Mouse (Mus musculus) forebrain, embryonic 11.5 days (tissue): ENCODE results near the gene Ech1. TPM values are rescaled to one million over a fixed set of nuclear protein-coding genes. Genes with fewer than 3 reads are reported as not detected.

Experiments
- ATAC-seq: fragments of 200-750 bp; cut with Nextera tagmentation; replicated peaks from 2 replicates; pipeline ENCODE4 v1.8.0; 2017; ENCODE audit warnings: moderate TSS enrichment; ENCODE audit not compliant: low FRiP score
- DNase-seq: peaks from one replicate; pipeline ENCODE4 v3.0.0-alpha.2; 2017; ENCODE audit warnings: low spot score
- H3K27ac ChIP-seq: fragments of 300-500 bp; sonication (generic); 2 replicates; pipeline ENCODE4 v1.5.1; 2014; ENCODE audit warnings: low read depth, low read length
- H3K27me3 ChIP-seq: fragments of 300-500 bp; sonication (generic); 2 replicates; pipeline ENCODE4 v1.6.1; 2014; ENCODE audit warnings: mild to moderate bottlenecking, low read length, mixed read lengths; ENCODE audit not compliant: control insufficient read depth, insufficient read depth
- H3K36me3 ChIP-seq: fragments of 300-500 bp; sonication (generic); 2 replicates; pipeline ENCODE4 v1.6.1; 2014; ENCODE audit warnings: mild to moderate bottlenecking, low read length, moderate library complexity, mixed read lengths; ENCODE audit not compliant: control insufficient read depth, insufficient read depth
- H3K4me1 ChIP-seq: fragments of 300-500 bp; sonication (generic); replicated peaks from 2 replicates; pipeline ENCODE4 v1.6.1; 2014; ENCODE audit warnings: low read length, mixed read lengths; ENCODE audit not compliant: control insufficient read depth, insufficient read depth
- H3K4me2 ChIP-seq: fragments of 300-500 bp; sonication (generic); 2 replicates; pipeline ENCODE4 v1.6.1; 2014; ENCODE audit warnings: low read depth, mild to moderate bottlenecking, low read length, moderate library complexity, mixed read lengths; ENCODE audit not compliant: severe bottlenecking
- H3K4me3 ChIP-seq: fragments of 300-500 bp; sonication (generic); 2 replicates; pipeline ENCODE4 v1.5.1; 2014; ENCODE audit warnings: low read depth, low read length
- H3K9ac ChIP-seq: fragments of 300-500 bp; sonication (generic); 2 replicates; pipeline ENCODE4 v1.6.1; 2014; ENCODE audit warnings: low read length
- H3K9me3 ChIP-seq: fragments of 300-500 bp; sonication (generic); 2 replicates; pipeline ENCODE4 v1.6.1; 2016; ENCODE audit warnings: low read length, mixed read lengths; ENCODE audit not compliant: control insufficient read depth
- WGBS: fragments of 180-500 bp; shearing (Covaris S2); extraction: QIAGEN DNeasy Blood & Tissue Kit; methylation state at CpG from one replicate; pipeline ENCODE4 v1.1.7; 2014; 5-methylcytosine and 5-hydroxymethylcytosine counted together
- polyA plus RNA-seq: library from polyadenylated mRNA; unstranded; fragments of >200 nt; fragmentation: Nextera tagmentation; extraction: Ambion mirVana; gene quantifications from 2 replicates; pipeline ENCODE4 v1.2.1, GENCODE M21; 2014

Gene Ech1
- polyA plus RNA-seq, 1 experiment from 2014 or later, result 74.0 TPM

DNA sequence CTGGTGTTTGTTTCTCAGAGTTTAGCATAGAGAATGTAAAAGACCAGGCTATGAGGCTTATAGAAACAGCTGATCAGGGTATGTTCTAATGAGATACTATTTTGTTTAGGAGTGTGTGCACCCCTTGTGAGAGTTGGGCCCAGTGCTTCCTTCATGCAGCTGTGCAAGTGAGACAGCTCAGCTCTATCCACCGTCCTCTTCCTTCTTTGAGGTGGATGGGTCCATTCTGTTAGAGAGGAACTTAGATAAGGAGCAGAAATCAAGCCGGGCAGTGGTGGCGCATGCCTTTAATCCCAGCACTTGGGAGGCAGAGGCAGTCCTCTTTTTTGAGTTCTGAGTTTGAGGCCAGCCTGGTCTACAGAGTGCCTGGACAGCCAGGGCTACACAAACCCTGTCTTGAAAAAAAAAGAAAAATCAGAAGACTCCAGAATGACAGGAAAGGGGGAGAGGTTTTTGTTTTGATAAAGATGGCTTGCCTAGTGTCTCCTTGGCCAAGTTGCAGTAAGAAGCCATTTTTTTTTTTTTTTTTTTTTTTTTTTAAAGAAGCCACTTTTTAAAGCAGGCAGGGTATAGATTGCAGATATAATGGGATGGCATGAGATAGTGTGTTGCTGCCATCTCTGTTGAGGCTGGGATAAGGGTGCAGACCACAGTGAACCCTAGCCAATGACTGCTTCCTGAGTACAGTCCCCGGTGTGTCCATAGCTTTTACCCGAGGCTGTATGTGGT lies 10.5 kb upstream of the Ech1 start:
- 89% methylated on average over 5 of the region's 5 CpGs for WGBS
- Histone ChIP-seq H3K9me3 (no peaks in the 10 kb centered on the region), H3K27ac (no peak overlapping the region), H3K27me3 (no peaks in the 10 kb centered on the region), H3K9ac (no peak overlapping the region), H3K4me3 (no peak overlapping the region), H3K36me3 (peaks cover 52% of the 10 kb centered on the region), H3K4me2 (no peak overlapping the region), H3K4me1 (peaks cover 26% of the 10 kb centered on the region)
- ATAC-seq, result no peak
- DNase-seq, result no peak

DNA sequence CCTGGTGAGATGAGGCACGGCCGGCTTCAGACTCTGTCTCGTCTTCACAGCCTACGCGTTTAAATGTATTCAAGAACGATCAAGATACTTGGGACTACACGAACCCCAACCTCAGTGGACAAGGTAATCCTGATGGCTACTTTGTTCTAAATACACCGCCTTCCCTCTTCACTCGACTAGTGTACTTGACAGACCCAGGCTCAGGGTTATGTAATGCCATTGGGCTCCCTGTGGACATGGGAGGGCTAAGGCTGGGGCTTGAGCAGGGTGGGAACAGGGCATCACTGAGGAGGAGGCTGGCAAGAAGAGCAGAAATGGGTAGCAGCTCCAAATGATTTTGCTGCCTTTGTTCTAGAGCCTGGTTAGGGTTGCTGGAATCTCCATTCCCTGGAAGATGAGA lies 9.8 kb upstream of the Ech1 start:
- Histone ChIP-seq H3K27ac (no peak overlapping the region), H3K9ac (no peak overlapping the region)
- no peak for ATAC-seq

DNA sequence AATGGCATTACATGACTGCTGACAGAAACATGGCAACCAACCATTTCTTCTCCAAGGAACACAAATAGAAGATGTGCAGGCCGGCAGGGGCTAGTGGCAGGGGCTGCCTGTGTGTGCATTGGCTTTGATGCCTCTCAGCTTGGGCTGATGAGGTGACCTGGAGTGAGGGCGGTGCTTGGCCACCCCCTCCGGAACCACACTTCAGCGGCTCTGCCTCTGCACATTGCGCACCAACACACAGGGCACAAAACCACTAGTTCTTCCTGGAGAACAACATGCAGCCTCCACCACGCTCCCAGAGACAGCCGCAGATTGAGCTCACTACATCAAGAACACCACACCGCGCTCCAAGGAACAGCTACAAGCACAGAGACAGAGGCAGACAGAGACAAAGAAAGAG lies 8.8 kb upstream of the Ech1 start:
- Histone ChIP-seq H3K9ac (no peak overlapping the region), H3K4me3 (no peak overlapping the region), H3K27ac (no peak overlapping the region), H3K27me3 (no peaks in the 10 kb centered on the region), H3K4me1 (peaks cover 32% of the 10 kb centered on the region), H3K9me3 (no peaks in the 10 kb centered on the region), H3K36me3 (peaks cover 66% of the 10 kb centered on the region), H3K4me2 (no peak overlapping the region)
- 87% methylated on average over 9 of the region's 9 CpGs for WGBS
- DNase-seq, result no peak
- no peak for ATAC-seq

More for the DNA sequence above, 9.8 kb upstream of the Ech1 start:
- peaks cover 56% of the 10 kb centered on the region for H3K36me3 ChIP-seq
- H3K9me3 ChIP-seq, result no peaks in the 10 kb centered on the region
- no peaks in the 10 kb centered on the region for H3K27me3 ChIP-seq
- 93% methylated on average over 9 of the region's 9 CpGs for WGBS
- DNase-seq, result no peak
- no peak overlapping the region for H3K4me2 ChIP-seq
- no peak overlapping the region for H3K4me3 ChIP-seq
- peaks cover 30% of the 10 kb centered on the region for H3K4me1 ChIP-seq

DNA sequence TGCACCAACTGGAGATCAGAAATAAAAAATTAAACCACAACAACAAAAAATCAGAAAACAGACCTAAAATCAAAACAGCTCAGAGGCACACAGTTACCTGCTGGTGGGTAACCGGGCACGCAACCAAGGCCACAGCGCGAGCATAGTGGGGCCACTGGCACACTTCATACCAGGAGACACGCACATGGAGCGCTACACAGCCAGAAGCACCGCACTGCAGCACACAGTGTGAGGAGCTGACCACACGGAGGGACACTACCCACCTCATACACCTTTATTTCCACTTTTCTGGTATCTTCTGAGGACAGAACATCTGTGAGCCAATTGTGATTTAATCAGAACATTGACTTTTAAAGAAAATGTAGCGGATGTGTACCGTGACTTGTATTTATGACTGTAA lies 8.1 kb upstream of the Ech1 start:
- no peak overlapping the region for H3K4me3 ChIP-seq
- no peak overlapping the region for H3K9ac ChIP-seq
- 94% methylated on average over 10 of the region's 10 CpGs for WGBS

DNA sequence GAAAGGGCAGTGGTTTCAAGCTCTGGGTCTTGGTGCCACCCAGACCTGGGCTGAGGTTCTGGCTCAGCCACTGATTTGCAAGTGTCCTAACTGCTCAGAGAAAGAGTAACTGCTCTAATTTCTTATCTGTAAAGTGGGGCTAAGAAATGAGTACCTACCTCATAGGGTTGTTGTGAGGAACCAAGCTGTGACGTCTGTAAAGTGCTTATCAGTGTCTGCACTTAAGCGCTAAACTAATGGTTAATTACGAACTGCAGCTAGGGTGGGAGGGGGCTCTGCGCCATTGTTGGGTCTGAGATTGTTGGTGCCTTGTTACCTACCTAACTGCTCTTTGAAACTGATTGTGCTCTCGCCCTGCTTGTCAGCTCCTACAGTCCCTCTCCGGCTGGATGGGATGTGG lies 7.5 kb upstream of the Ech1 start:
- no peak overlapping the region for H3K4me2 ChIP-seq
- H3K4me3 ChIP-seq, result no peak overlapping the region
- ATAC-seq (no peak), DNase-seq (no peak)
- H3K27ac ChIP-seq, result no peak overlapping the region
- no peaks in the 10 kb centered on the region for H3K27me3 ChIP-seq
- no peak overlapping the region for H3K9ac ChIP-seq
- no peaks in the 10 kb centered on the region for H3K9me3 ChIP-seq
- 80% methylated on average over 6 of the region's 6 CpGs for WGBS
- peaks cover 25% of the 10 kb centered on the region for H3K4me1 ChIP-seq
- H3K36me3 ChIP-seq, result peaks cover 76% of the 10 kb centered on the region

More for the DNA sequence above, 8.1 kb upstream of the Ech1 start:
- ATAC-seq, result no peak
- Histone ChIP-seq H3K4me1 (peaks cover 31% of the 10 kb centered on the region), H3K9me3 (no peaks in the 10 kb centered on the region), H3K27me3 (no peaks in the 10 kb centered on the region), H3K27ac (no peak overlapping the region), H3K4me2 (no peak overlapping the region), H3K36me3 (peaks cover 72% of the 10 kb centered on the region)
- DNase-seq, result no peak

DNA sequence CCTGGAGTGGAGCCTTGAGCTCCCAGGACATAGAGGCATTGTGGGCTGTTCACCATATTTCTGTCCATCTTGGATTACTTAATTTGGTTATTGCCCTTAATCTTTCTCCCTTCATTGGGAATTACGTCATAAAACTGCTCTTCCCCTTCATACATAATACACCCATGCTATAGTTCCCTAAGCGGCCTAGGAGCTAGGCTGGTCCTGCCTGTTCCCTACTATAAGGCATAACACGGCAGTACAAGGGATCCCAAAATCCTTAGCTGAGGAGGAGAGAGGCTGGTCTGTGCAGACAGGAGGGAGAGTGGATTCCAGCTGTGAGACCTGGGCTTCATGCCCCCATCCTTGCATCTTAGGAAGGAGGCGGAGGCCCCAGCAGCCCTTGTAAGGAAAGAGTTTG lies 7.1 kb upstream of the Ech1 start:
- peaks cover 22% of the 10 kb centered on the region for H3K4me1 ChIP-seq
- H3K36me3 ChIP-seq, result peaks cover 76% of the 10 kb centered on the region
- no peak overlapping the region for H3K4me2 ChIP-seq
- H3K27ac ChIP-seq, result no peak overlapping the region
- H3K9me3 ChIP-seq, result no peaks in the 10 kb centered on the region
- H3K27me3 ChIP-seq, result no peaks in the 10 kb centered on the region
- H3K4me3 ChIP-seq, result no peak overlapping the region
- WGBS, result 84% methylated on average over 4 of the region's 4 CpGs
- no peak overlapping the region for H3K9ac ChIP-seq
- DNase-seq, result no peak
- no peak for ATAC-seq

DNA sequence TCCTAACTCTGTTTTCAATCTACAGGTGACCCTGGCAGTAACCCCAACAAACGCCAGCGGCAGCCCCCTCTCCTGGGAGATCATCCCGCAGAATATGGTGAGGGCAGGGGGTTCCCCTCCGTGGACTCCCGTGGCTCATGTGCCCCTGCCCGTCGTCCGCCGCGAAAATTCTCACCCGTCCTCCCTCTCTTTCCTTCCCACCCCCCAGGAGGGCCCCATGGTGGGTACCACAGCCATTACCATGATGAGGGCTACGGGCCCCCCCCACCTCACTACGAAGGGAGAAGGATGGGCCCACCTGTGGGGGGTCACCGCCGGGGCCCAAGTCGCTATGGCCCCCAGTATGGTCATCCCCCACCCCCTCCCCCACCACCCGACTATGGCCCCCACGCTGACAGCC lies 6.6 kb upstream of the Ech1 start:
- no peak overlapping the region for H3K27ac ChIP-seq
- 90% methylated on average over 18 of the region's 18 CpGs for WGBS

DNA sequence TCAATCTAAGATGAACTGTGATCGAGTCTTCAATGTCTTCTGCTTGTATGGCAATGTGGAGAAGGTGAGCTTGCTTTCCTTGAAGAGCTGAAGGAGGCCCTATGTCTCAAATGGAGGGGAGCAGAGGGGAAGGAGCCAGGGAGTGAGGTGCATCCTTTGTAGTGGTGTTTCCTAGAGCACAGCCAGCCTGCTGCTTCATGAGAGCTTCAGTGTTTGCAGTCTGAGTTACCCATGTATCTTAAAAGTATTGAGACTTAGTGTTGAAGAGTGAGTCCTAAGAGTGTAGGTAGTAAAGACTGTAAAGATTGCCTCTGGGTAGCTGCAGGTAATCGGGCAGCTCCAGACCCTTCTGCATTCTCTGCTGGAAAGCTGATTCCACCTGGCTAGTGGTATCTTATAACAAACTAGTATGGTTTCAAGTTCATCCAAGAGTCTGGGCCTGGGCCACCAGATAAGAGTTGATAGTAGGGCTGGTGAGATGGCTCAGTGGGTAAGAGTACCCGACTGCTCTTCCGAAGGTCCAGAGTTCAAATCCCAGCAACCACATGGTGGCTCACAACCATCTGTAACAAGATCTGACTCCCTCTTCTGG lies 6.1 kb upstream of the Ech1 start:
- no peak overlapping the region for H3K4me3 ChIP-seq
- WGBS, result 85% methylated on average over 4 of the region's 4 CpGs
- H3K36me3 ChIP-seq, result peaks cover 68% of the 10 kb centered on the region
- no peak overlapping the region for H3K27ac ChIP-seq
- H3K4me1 ChIP-seq, result peaks cover 20% of the 10 kb centered on the region
- no peaks in the 10 kb centered on the region for H3K9me3 ChIP-seq
- no peak for DNase-seq
- H3K9ac ChIP-seq, result no peak overlapping the region
- ATAC-seq, result no peak
- H3K27me3 ChIP-seq, result no peaks in the 10 kb centered on the region
- H3K4me2 ChIP-seq, result no peak overlapping the region

More for the DNA sequence above, 6.6 kb upstream of the Ech1 start:
- no peaks in the 10 kb centered on the region for H3K27me3 ChIP-seq
- H3K4me1 ChIP-seq, result peaks cover 22% of the 10 kb centered on the region
- H3K4me2 ChIP-seq, result no peak overlapping the region
- H3K4me3 ChIP-seq, result no peak overlapping the region
- ATAC-seq (no peak), DNase-seq (no peak)
- H3K9ac ChIP-seq, result no peak overlapping the region
- peaks cover 73% of the 10 kb centered on the region for H3K36me3 ChIP-seq
- H3K9me3 ChIP-seq, result no peaks in the 10 kb centered on the region

DNA sequence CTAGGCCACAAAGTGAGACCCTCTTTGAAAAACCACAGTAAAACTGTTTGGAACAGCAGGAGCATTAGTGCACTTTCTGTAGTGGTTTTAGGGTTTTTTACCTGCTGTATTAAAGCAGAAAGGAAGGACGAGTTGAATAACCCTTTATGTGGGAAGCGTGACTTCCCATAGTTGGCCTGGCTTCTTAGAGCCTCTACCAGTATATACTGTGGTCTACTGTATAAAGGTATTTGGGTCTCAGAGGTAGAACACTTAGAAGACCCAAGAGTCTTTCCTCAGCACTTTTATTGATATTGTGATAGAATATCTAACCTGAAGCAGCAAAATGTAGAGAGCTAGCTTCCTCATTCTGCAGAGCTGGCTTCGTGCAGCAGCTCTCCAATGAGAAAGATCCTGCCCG lies 5.4 kb upstream of the Ech1 start:
- peaks cover 63% of the 10 kb centered on the region for H3K36me3 ChIP-seq
- no peak for ATAC-seq

More for the DNA sequence above, 5.4 kb upstream of the Ech1 start:
- Histone ChIP-seq H3K9me3 (no peaks in the 10 kb centered on the region), H3K4me2 (no peak overlapping the region), H3K9ac (no peak overlapping the region), H3K27me3 (no peaks in the 10 kb centered on the region), H3K4me3 (no peak overlapping the region), H3K27ac (peak overlapping the region; percentile 50; the same call in 1 of the 2 replicates), H3K4me1 (peaks cover 19% of the 10 kb centered on the region)
- 91% methylated on average over 4 of the region's 4 CpGs for WGBS
- DNase-seq, result no peak
